Mouse (Mus musculus) heart, adult 8-10 months (tissue): ENCODE measurements around the gene Hyal5. TPM values are rescaled to one million over a fixed set of nuclear protein-coding genes. Genes with fewer than 3 reads are reported as not detected.

Experiments used
- DNase-seq: peaks from one replicate; pipeline ENCODE4 v3.0.0; 2022; ENCODE audit warnings: low spot score
- total RNA-seq, 4 experiments: library from RNA; stranded (reverse); gene quantifications; 2 replicates each; pipeline ENCODE4 v1.2.4; 2022

Hyal5 gene
- total RNA-seq: not detected

- no peak for DNase-seq
Measured at GRCm38 (mm10) chr6:24857697-24858096, at the start of gene Hyal5. Gene Hyal5, plus strand, starts transcription at chr6:24857997.

DNA sequence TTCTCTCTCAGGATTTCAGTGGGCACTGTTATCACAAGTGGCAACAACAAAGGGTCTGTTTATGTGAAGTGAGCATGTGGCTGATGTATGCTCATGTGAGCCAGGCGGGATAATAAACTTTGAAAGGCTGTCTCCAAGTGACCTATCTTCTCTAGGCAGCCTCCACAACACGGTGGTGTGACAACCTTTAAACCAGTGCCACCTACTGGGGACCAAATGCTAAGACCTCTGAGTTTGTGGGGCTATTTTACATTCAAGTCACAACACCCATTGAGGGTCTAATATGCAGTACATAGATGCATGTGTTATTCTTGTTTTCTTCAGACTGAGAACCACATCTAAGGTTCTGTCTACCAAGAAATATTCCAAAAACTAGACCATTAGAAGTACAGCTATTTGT lies 35.7 kb upstream of the Hyal5 start:
- no peak for DNase-seq

- DNase-seq: no peak
Measured at GRCm38 (mm10) chr6:24860320-24860719, 2.5 kb downstream of the Hyal5 start.

DNA sequence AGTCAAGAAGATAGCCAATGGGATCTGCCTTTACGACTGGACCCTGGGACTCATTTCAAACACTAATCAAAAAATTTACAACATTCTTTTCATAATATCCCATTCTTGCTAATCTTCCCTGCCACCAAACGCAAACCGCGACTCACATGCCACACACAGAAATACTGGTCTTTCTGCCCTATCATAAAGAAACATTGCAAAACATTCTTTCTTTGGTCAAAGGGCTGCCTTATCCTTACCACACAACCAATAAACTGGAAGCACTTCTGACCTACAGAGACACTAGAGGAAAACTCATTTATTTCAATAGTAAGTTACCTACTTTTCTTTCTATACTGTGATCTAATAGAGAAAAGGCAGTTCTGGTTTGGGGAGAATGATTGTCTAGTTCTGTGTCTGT lies 5.9 kb downstream of the Hyal5 start:
- DNase-seq: no peak

GRCm38 (mm10) chr6:24894146-24894873 lies 36.5 kb downstream of the Hyal5 start:
- DNase-seq: peak; percentile 11

GRCm38 (mm10) chr6:24894874-24895183 lies 37.0 kb downstream of the Hyal5 start:
- no peak for DNase-seq

GRCm38 (mm10) chr6:24905101-24905500 lies 47.3 kb downstream of the Hyal5 start:
- no peak for DNase-seq

- no peak for DNase-seq
Measured at GRCm38 (mm10) chr6:24907824-24908223, 50.0 kb downstream of the Hyal5 start.

- no peak for DNase-seq
Measured at GRCm38 (mm10) chr6:24910016-24910727, 52.4 kb downstream of the Hyal5 start.

- DNase-seq: no peak
Measured at GRCm38 (mm10) chr6:24910728-24911105, 52.9 kb downstream of the Hyal5 start.

DNA sequence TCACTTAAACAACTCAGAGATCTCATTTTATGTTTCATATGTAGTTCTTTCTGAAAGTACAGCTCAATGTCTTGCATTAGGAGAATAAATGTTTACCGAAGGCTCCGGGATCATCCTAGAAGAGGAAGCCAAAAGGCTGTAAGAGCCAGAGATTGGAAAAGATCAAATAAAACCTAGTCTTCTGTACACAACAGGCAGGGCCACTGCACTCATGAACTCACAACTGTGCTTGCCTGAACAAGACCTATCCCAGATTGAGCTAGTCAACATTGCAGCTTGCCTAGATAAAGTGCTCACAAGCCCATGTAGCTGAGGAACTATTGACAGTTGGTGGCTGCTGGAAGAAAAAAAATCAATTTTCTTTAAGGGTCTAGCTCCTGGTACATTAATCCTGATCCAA lies 55.8 kb downstream of the Hyal5 start:
- no peak for DNase-seq

GRCm38 (mm10) chr6:24925076-24925785 lies 67.4 kb downstream of the Hyal5 start:
- no peak for DNase-seq

Other genes starting within 250 kb of the Hyal5 start
- 10 to 100 TPM; 23.5 to 27.0 (median 25.3) TPM for gene Wasl, start 193.0 kb upstream of the Hyal5 start, total RNA-seq
- not detected for gene Hyal6, start 124.8 kb upstream of the Hyal5 start, total RNA-seq
- not detected for gene Hyal4, start 109.7 kb upstream of the Hyal5 start, total RNA-seq
- not detected for gene Spam1, start 66.8 kb upstream of the Hyal5 start, total RNA-seq
- gene Tmem229a, start 98.3 kb downstream of the Hyal5 start, total RNA-seq: under 1 TPM in 1 of 4 experiments, not detected in 3; 0.05 TPM